Mouse (Mus musculus): ENCODE results near the gene Cisd3.

DNA sequence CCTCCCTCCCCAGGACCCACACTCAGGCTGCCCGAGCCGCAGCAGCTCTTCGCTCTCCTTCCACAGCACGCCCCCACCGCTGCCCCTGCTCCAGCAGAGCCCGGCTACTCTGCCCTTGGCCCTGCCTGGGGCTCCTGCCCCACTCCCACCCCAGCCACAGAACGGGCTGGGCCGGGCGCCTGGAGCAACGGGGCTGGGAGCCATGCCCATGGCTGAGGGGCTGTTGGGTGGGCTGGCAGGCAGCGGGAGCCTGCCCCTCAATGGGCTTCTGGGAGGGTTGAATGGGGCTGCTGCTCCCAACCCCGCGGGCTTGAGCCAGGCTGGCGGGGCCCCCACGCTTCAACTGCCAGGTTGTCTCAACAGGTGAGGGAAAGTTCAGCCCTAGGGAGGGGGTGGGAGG is 7.3 kb upstream of the Cisd3 start:
- TF ChIP-seq CEBPB (IDR thresholded peaks at IDR 0.05; ENCODE audit: insufficient read depth, poor library complexity, severe bottlenecking) (no peak), MYOG (IDR thresholded peaks at IDR 0.05; ENCODE audit: control insufficient read depth in 1 of 3, insufficient read depth in 1 of 3, insufficient read length in 2 of 3, low read depth in 2 of 3) (no peak), POLR2A (IDR thresholded peaks at IDR 0.05; ENCODE audit: insufficient read length, low read depth) (no peak), USF1 (IDR thresholded peaks at IDR 0.05; ENCODE audit: low read depth) (no peak)
